20 mouse cellular contexts compared by ENCODE assay signal in genomic region chr5:30496821-30497220, GRCm38 (mm10). TPM values are rescaled to one million over a fixed set of nuclear protein-coding genes. Genes with fewer than 3 reads are reported as not detected.
"Had no signal": no experiment of that assay in that cellular context is flagged by ENCODE, and none has a peak within 500 bp of the region (broad histone marks: within the 10 kb centered on the region; RNA-seq: fewer than 3 reads in every experiment).

No protein-coding gene starts in this region.

- H3K9ac ChIP-seq: liver, embryonic 14.5 days; midbrain, embryonic 12.5 days; stomach, embryonic 15.5 days had no signal

- H3K4me1 ChIP-seq: midbrain, embryonic 12.5 days; stomach, embryonic 15.5 days had no signal

- H3K9me3 ChIP-seq: midbrain, embryonic 12.5 days; stomach, embryonic 15.5 days had no signal

- H3K4me3 ChIP-seq: left cerebral cortex, adult 2 months; midbrain, embryonic 12.5 days; stomach, embryonic 15.5 days had no signal

- H3K27ac ChIP-seq: left cerebral cortex, adult 2 months; liver, embryonic 14.5 days; midbrain, embryonic 12.5 days; stomach, embryonic 15.5 days had no signal

- ATAC-seq: intestine, postnatal 0 days; midbrain, embryonic 16.5 days had no signal

- H3K27me3 ChIP-seq: midbrain, embryonic 12.5 days; stomach, embryonic 15.5 days had no signal

- H3K4me2 ChIP-seq: midbrain, embryonic 12.5 days; stomach, embryonic 15.5 days had no signal

- H3K36me3 ChIP-seq: midbrain, embryonic 12.5 days; stomach, embryonic 15.5 days had no signal

- DNase-seq: kidney, adult 8-10 months; lung, adult 18-20 months; right cerebral cortex, postnatal 14 days; thymus, postnatal 4 days had no signal

RNA-seq across cellular contexts. Expression of gene 1700001C02Rik, which starts 31.0 kb away (rescaled TPM):
- total RNA-seq: left cerebral cortex, adult 2 months; left cerebral cortex, postnatal 25 days; liver, adult 2 months; megakaryocyte-erythroid progenitor cell, adult 5-6 weeks; neutrophil, adult 5-6 weeks had no signal
- polyA plus RNA-seq: intestine, postnatal 0 days; kidney, embryonic 16.5 days; liver, adult 2 months; liver, embryonic 14.5 days; midbrain, embryonic 12.5 days; neural tube, embryonic 11.5 days; spleen, adult 2 months had no signal

RNA-seq across cellular contexts. Expression of gene Otof, which starts 35.1 kb away (rescaled TPM):
- total RNA-seq: liver, adult 2 months; neutrophil, adult 5-6 weeks had no signal

RNA-seq across cellular contexts. Expression of gene Cib4, which starts 48.8 kb away (rescaled TPM):
- total RNA-seq: layer of hippocampus, postnatal 25 days; left cerebral cortex, adult 2 months; left cerebral cortex, postnatal 25 days; liver, adult 2 months; megakaryocyte-erythroid progenitor cell, adult 5-6 weeks; neutrophil, adult 5-6 weeks had no signal
- polyA plus RNA-seq: intestine, postnatal 0 days; kidney, embryonic 16.5 days; liver, adult 2 months; liver, embryonic 14.5 days; lung, embryonic 16.5 days; midbrain, embryonic 12.5 days; midbrain, embryonic 16.5 days; neural tube, embryonic 11.5 days; spleen, adult 2 months; stomach, embryonic 15.5 days; thymus, postnatal 0 days had no signal
